In genomic region chr13:72365534-72366271, GRCm38 (mm10) we compare ENCODE assay signal across 10 mouse cellular contexts.
DNase-seq lines count a peak whose midpoint lies in the region; ATAC-seq and TF ChIP-seq lines count a peak whose summit lies in the region.
"Had no signal": no experiment of that assay in that cellular context is flagged by ENCODE, and none has a peak within 500 bp of the region (broad histone marks: within the 10 kb centered on the region; RNA-seq: fewer than 3 reads in every experiment).

No protein-coding gene starts in this region.

- no peak overlapping the region for H3K4me3 ChIP-seq in kidney, adult 2 months (ENCODE audit: insufficient read depth, low read depth, low read length)
- H3K4me3 ChIP-seq in embryonic facial prominence, embryonic 15.5 days (replicated peaks): no peak overlapping the region
- 0 out of 2 replicates have a peak overlapping the region, but pooled peaks have one; percentile 8 for H3K4me3 ChIP-seq in hindbrain, embryonic 14.5 days (replicated peaks; ENCODE audit: low read length)
- H3K4me3 ChIP-seq in lung, adult 2 months (replicated peaks; ENCODE audit: extremely low read depth, low read depth, low read length): no peak overlapping the region

- H3K36me3 ChIP-seq in kidney, adult 2 months (ENCODE audit: control insufficient read depth, insufficient read depth, low read length): no peaks in the 10 kb centered on the region
- no peaks in the 10 kb centered on the region for H3K36me3 ChIP-seq in embryonic facial prominence, embryonic 15.5 days
- H3K36me3 ChIP-seq in hindbrain, embryonic 14.5 days (replicated peaks; ENCODE audit: control insufficient read depth, insufficient read depth): no peaks in the 10 kb centered on the region

- no peak overlapping the region for H3K9ac ChIP-seq in embryonic facial prominence, embryonic 15.5 days
- H3K9ac ChIP-seq in hindbrain, embryonic 14.5 days: peak overlapping the region; percentile 33; the same call in 1 of the 2 replicates

- no peak for TF ChIP-seq POLR2A in kidney, adult 2 months (IDR thresholded peaks at IDR 0.05; ENCODE audit: low read depth, low read length)
- TF ChIP-seq POLR2A in lung, adult 2 months (IDR thresholded peaks at IDR 0.05; ENCODE audit: borderline replicate concordance, extremely low read depth, low read depth, low read length): no peak

- H3K27ac ChIP-seq in kidney, adult 2 months (ENCODE audit: insufficient read depth, low read depth, low read length): no peak overlapping the region
- no peak overlapping the region for H3K27ac ChIP-seq in embryonic facial prominence, embryonic 15.5 days (replicated peaks)
- H3K27ac ChIP-seq in hindbrain, embryonic 14.5 days: no peak overlapping the region

- ATAC-seq in embryonic facial prominence, embryonic 15.5 days (ENCODE audit: insufficient number of reproducible peaks, low FRiP score, low TSS enrichment, low read depth): no peak
- peak; percentile 88 for ATAC-seq in hindbrain, embryonic 14.5 days (ENCODE audit: low FRiP score)
- no peak for ATAC-seq in granulocyte monocyte progenitor cell, adult 5-6 weeks (replicated peaks; ENCODE audit: poor library complexity, severe bottlenecking)
- ATAC-seq: inflammation-experienced regulatory T-cells, adult 6 months had no signal

- peak; percentile 12 for DNase-seq in kidney, postnatal 10 days
- no peak for DNase-seq in kidney, adult 2 months
- peak; percentile 56 for DNase-seq in hindbrain, embryonic 14.5 days (ENCODE audit: low spot score)
- DNase-seq in neural tube, embryonic 10.5 days (ENCODE audit: extremely low spot score, low spot score): peak; percentile 52
- no peak for DNase-seq in frontal cortex, postnatal 36 days (ENCODE audit: low spot score in 2 of 2)
- no peak for DNase-seq in lung, adult 2 months
- DNase-seq: right cerebral cortex, adult 18-20 months had no signal

- no peaks in the 10 kb centered on the region for H3K4me1 ChIP-seq in kidney, adult 2 months (ENCODE audit: control insufficient read depth, insufficient read depth, low read length)
- 0 out of 2 replicates have a peak, but pooled peaks cover 12% of the 10 kb centered on the region for H3K4me1 ChIP-seq in embryonic facial prominence, embryonic 15.5 days
- peaks cover 12% of the 10 kb centered on the region; the same call in 1 of the 2 replicates for H3K4me1 ChIP-seq in hindbrain, embryonic 14.5 days (replicated peaks; ENCODE audit: control insufficient read depth, insufficient read depth, low read length)
- H3K4me1 ChIP-seq in lung, adult 2 months (ENCODE audit: control insufficient read depth, insufficient read depth, low read length): no peaks in the 10 kb centered on the region

- 13% methylated on average over 24 of the region's 24 CpGs for WGBS in kidney, adult 2 months
- WGBS in embryonic facial prominence, embryonic 15.5 days: 16% methylated on average over 24 of the region's 24 CpGs
- 10% methylated on average over 24 of the region's 24 CpGs for WGBS in hindbrain, embryonic 14.5 days
- 30% methylated on average over 24 of the region's 24 CpGs for WGBS in lung, adult 2 months

- H3K4me2 ChIP-seq in embryonic facial prominence, embryonic 15.5 days (replicated peaks): peak overlapping the region; percentile 11
- H3K4me2 ChIP-seq in hindbrain, embryonic 14.5 days (replicated peaks): peak overlapping the region; percentile 42

- H3K9me3 ChIP-seq in embryonic facial prominence, embryonic 15.5 days (replicated peaks): no peaks in the 10 kb centered on the region
- no peaks in the 10 kb centered on the region for H3K9me3 ChIP-seq in hindbrain, embryonic 14.5 days (ENCODE audit: control insufficient read depth, low read length)

- no peaks in the 10 kb centered on the region for H3K27me3 ChIP-seq in kidney, adult 2 months (replicated peaks; ENCODE audit: control insufficient read depth, insufficient read depth, low read length)
- H3K27me3 ChIP-seq in embryonic facial prominence, embryonic 15.5 days: peaks cover 40% of the 10 kb centered on the region
- 0 out of 2 replicates have a peak, but pooled peaks cover 20% of the 10 kb centered on the region for H3K27me3 ChIP-seq in hindbrain, embryonic 14.5 days (ENCODE audit: control insufficient read depth, insufficient read depth, low read length)

- TF ChIP-seq CTCF in kidney, adult 2 months (conservative IDR thresholded peaks at IDR 0.05; ENCODE audit: insufficient read depth, insufficient read length, low read depth, low read length): no peak
- TF ChIP-seq CTCF in lung, adult 2 months (IDR thresholded peaks at IDR 0.05; ENCODE audit: insufficient read depth, low read length): no peak

Comparison
In these comparisons a context has a peak if more than half of its experiments do, and no peak if none do; other contexts are left out.
1. DNase-seq: peak in kidney, postnatal 10 days (single experiment), hindbrain, embryonic 14.5 days (single experiment) and neural tube, embryonic 10.5 days (single experiment); none in kidney, adult 2 months (single experiment), frontal cortex, postnatal 36 days (0 of 2) and lung, adult 2 months (single experiment).